Mouse (Mus musculus): ENCODE measurements around the gene Scn11a. TPM values are rescaled to one million over a fixed set of nuclear protein-coding genes. Genes with fewer than 3 reads are reported as not detected.

The Scn11a gene
- polyA plus RNA-seq, 1 experiment = not detected

- no peak overlapping the region for H3K27ac ChIP-seq (ENCODE audit: insufficient read depth, low read depth, low read length)
- TF ChIP-seq CTCF (IDR thresholded peaks at IDR 0.05; ENCODE audit: low read depth, low read length) (no peak), POLR2A (IDR thresholded peaks at IDR 0.05; ENCODE audit: borderline replicate concordance, low read depth, low read length) (no peak)
- H3K4me1 ChIP-seq (ENCODE audit: control insufficient read depth, insufficient read depth, low read length) = peaks cover 4% of the 10 kb centered on the region
Observed at GRCm38 (mm10) chr9:119803169-119803827, 22.0 kb downstream of the Scn11a start.

GRCm38 (mm10) chr9:119801460-119801859, 23.8 kb downstream of the Scn11a start:
- H3K27ac ChIP-seq (ENCODE audit: insufficient read depth, low read depth, low read length) = no peak overlapping the region
- TF ChIP-seq POLR2A (IDR thresholded peaks at IDR 0.05; ENCODE audit: borderline replicate concordance, low read depth, low read length) (no peak), CTCF (IDR thresholded peaks at IDR 0.05; ENCODE audit: low read depth, low read length) (no peak)
- H3K4me1 ChIP-seq (ENCODE audit: control insufficient read depth, insufficient read depth, low read length) = peaks cover 4% of the 10 kb centered on the region
- no peak overlapping the region for H3K4me3 ChIP-seq (ENCODE audit: insufficient read depth, low read length)

More at GRCm38 (mm10) chr9:119803169-119803827, 22.0 kb downstream of the Scn11a start:
- H3K4me3 ChIP-seq (ENCODE audit: insufficient read depth, low read length) = no peak overlapping the region

GRCm38 (mm10) chr9:119796791-119797190, 28.5 kb downstream of the Scn11a start:
- Histone ChIP-seq H3K4me3 (ENCODE audit: insufficient read depth, low read length) (no peak overlapping the region), H3K4me1 (ENCODE audit: control insufficient read depth, insufficient read depth, low read length) (no peaks in the 10 kb centered on the region), H3K27ac (ENCODE audit: insufficient read depth, low read depth, low read length) (no peak overlapping the region)
- TF ChIP-seq CTCF (IDR thresholded peaks at IDR 0.05; ENCODE audit: low read depth, low read length) = no peak
- TF ChIP-seq POLR2A (IDR thresholded peaks at IDR 0.05; ENCODE audit: borderline replicate concordance, low read depth, low read length) = no peak

GRCm38 (mm10) chr9:119795254-119795912, 29.9 kb downstream of the Scn11a start:
- Histone ChIP-seq H3K4me1 (ENCODE audit: control insufficient read depth, insufficient read depth, low read length) (no peaks in the 10 kb centered on the region), H3K4me3 (ENCODE audit: insufficient read depth, low read length) (no peak overlapping the region), H3K27ac (ENCODE audit: insufficient read depth, low read depth, low read length) (no peak overlapping the region)
- no peak for TF ChIP-seq CTCF (IDR thresholded peaks at IDR 0.05; ENCODE audit: low read depth, low read length)
- TF ChIP-seq POLR2A (IDR thresholded peaks at IDR 0.05; ENCODE audit: borderline replicate concordance, low read depth, low read length) = no peak

- no peak overlapping the region for H3K4me3 ChIP-seq (ENCODE audit: insufficient read depth, low read length)
- H3K4me1 ChIP-seq (ENCODE audit: control insufficient read depth, insufficient read depth, low read length) = no peaks in the 10 kb centered on the region
- TF ChIP-seq CTCF (IDR thresholded peaks at IDR 0.05; ENCODE audit: low read depth, low read length) = no peak
- no peak for TF ChIP-seq POLR2A (IDR thresholded peaks at IDR 0.05; ENCODE audit: borderline replicate concordance, low read depth, low read length)
Observed at GRCm38 (mm10) chr9:119794470-119794869, 30.8 kb downstream of the Scn11a start.

GRCm38 (mm10) chr9:119792505-119792904, 32.8 kb downstream of the Scn11a start:
- peak; percentile 52; the same call in 1 of the 2 replicates for TF ChIP-seq CTCF (IDR thresholded peaks at IDR 0.05; ENCODE audit: low read depth, low read length)
- TF ChIP-seq POLR2A (IDR thresholded peaks at IDR 0.05; ENCODE audit: borderline replicate concordance, low read depth, low read length) = no peak
- no peak overlapping the region for H3K27ac ChIP-seq (ENCODE audit: insufficient read depth, low read depth, low read length)
- no peak overlapping the region for H3K4me3 ChIP-seq (ENCODE audit: insufficient read depth, low read length)
- H3K4me1 ChIP-seq (ENCODE audit: control insufficient read depth, insufficient read depth, low read length) = no peaks in the 10 kb centered on the region

More at GRCm38 (mm10) chr9:119794470-119794869, 30.8 kb downstream of the Scn11a start:
- no peak overlapping the region for H3K27ac ChIP-seq (ENCODE audit: insufficient read depth, low read depth, low read length)

- no peak for TF ChIP-seq POLR2A (IDR thresholded peaks at IDR 0.05; ENCODE audit: borderline replicate concordance, low read depth, low read length)
- no peak for TF ChIP-seq CTCF (IDR thresholded peaks at IDR 0.05; ENCODE audit: low read depth, low read length)
- H3K4me1 ChIP-seq (ENCODE audit: control insufficient read depth, insufficient read depth, low read length) = no peaks in the 10 kb centered on the region
- H3K4me3 ChIP-seq (ENCODE audit: insufficient read depth, low read length) = no peak overlapping the region
- H3K27ac ChIP-seq (ENCODE audit: insufficient read depth, low read depth, low read length) = no peak overlapping the region
Observed at GRCm38 (mm10) chr9:119780901-119781300, 44.4 kb downstream of the Scn11a start.

GRCm38 (mm10) chr9:119776661-119777060, 48.6 kb downstream of the Scn11a start:
- Histone ChIP-seq H3K27ac (ENCODE audit: insufficient read depth, low read depth, low read length) (no peak overlapping the region), H3K4me3 (ENCODE audit: insufficient read depth, low read length) (no peak overlapping the region), H3K4me1 (ENCODE audit: control insufficient read depth, insufficient read depth, low read length) (no peaks in the 10 kb centered on the region)
- TF ChIP-seq POLR2A (IDR thresholded peaks at IDR 0.05; ENCODE audit: borderline replicate concordance, low read depth, low read length) (no peak), CTCF (IDR thresholded peaks at IDR 0.05; ENCODE audit: low read depth, low read length) (no peak)

GRCm38 (mm10) chr9:119768585-119768984, 56.7 kb downstream of the Scn11a start:
- no peak overlapping the region for H3K4me3 ChIP-seq (ENCODE audit: insufficient read depth, low read length)
- no peaks in the 10 kb centered on the region for H3K4me1 ChIP-seq (ENCODE audit: control insufficient read depth, insufficient read depth, low read length)
- TF ChIP-seq CTCF (IDR thresholded peaks at IDR 0.05; ENCODE audit: low read depth, low read length) (peak; percentile 79), POLR2A (IDR thresholded peaks at IDR 0.05; ENCODE audit: borderline replicate concordance, low read depth, low read length) (no peak)
- no peak overlapping the region for H3K27ac ChIP-seq (ENCODE audit: insufficient read depth, low read depth, low read length)

- TF ChIP-seq POLR2A (IDR thresholded peaks at IDR 0.05; ENCODE audit: borderline replicate concordance, low read depth, low read length) = no peak
- no peak for TF ChIP-seq CTCF (IDR thresholded peaks at IDR 0.05; ENCODE audit: low read depth, low read length)
- no peaks in the 10 kb centered on the region for H3K4me1 ChIP-seq (ENCODE audit: control insufficient read depth, insufficient read depth, low read length)
- H3K4me3 ChIP-seq (ENCODE audit: insufficient read depth, low read length) = no peak overlapping the region
- H3K27ac ChIP-seq (ENCODE audit: insufficient read depth, low read depth, low read length) = no peak overlapping the region
Observed at GRCm38 (mm10) chr9:119760226-119760625, 65.0 kb downstream of the Scn11a start.
